14 mouse cellular contexts compared by ENCODE assay signal in genomic region chr2:14589541-14589940, GRCm38 (mm10).
"Had no signal": no experiment of that assay in that cellular context is flagged by ENCODE, and none has a peak within 500 bp of the region (broad histone marks: within the 10 kb centered on the region; RNA-seq: fewer than 3 reads in every experiment).

No protein-coding gene starts in this region.

- H3K27me3 ChIP-seq: intestine, embryonic 15.5 days; kidney, embryonic 15.5 days; limb, embryonic 15.5 days; liver, embryonic 15.5 days; lung, embryonic 15.5 days; midbrain, embryonic 15.5 days; neural tube, embryonic 13.5 days had no signal

- H3K9ac ChIP-seq: intestine, embryonic 15.5 days; kidney, embryonic 15.5 days; limb, embryonic 15.5 days; liver, embryonic 15.5 days; lung, embryonic 15.5 days; midbrain, embryonic 15.5 days; neural tube, embryonic 13.5 days had no signal

- DNase-seq: kidney, adult 18-20 months; kidney, postnatal 14 days; layer of hippocampus, postnatal 36 days; right cerebral cortex, adult 18-20 months; right cerebral cortex, postnatal 25 days; thymus, postnatal 4 days had no signal

- H3K4me2 ChIP-seq: intestine, embryonic 15.5 days; kidney, embryonic 15.5 days; limb, embryonic 15.5 days; liver, embryonic 15.5 days; lung, embryonic 15.5 days; midbrain, embryonic 15.5 days; neural tube, embryonic 13.5 days had no signal

- H3K9me3 ChIP-seq: intestine, embryonic 15.5 days; kidney, embryonic 15.5 days; limb, embryonic 15.5 days; liver, embryonic 15.5 days; lung, embryonic 15.5 days; midbrain, embryonic 10.5 days; midbrain, embryonic 15.5 days; neural tube, embryonic 13.5 days had no signal

- H3K4me1 ChIP-seq: intestine, embryonic 15.5 days; kidney, embryonic 15.5 days; limb, embryonic 15.5 days; liver, embryonic 15.5 days; lung, embryonic 15.5 days; midbrain, embryonic 10.5 days; midbrain, embryonic 15.5 days; neural tube, embryonic 13.5 days had no signal

- ATAC-seq: intestine, embryonic 15.5 days; midbrain, embryonic 15.5 days had no signal

- H3K4me3 ChIP-seq: intestine, embryonic 15.5 days; kidney, embryonic 15.5 days; limb, embryonic 15.5 days; liver, embryonic 15.5 days; lung, embryonic 15.5 days; midbrain, embryonic 10.5 days; midbrain, embryonic 15.5 days; neural tube, embryonic 13.5 days had no signal

- H3K36me3 ChIP-seq: intestine, embryonic 15.5 days; kidney, embryonic 15.5 days; limb, embryonic 15.5 days; liver, embryonic 15.5 days; lung, embryonic 15.5 days; midbrain, embryonic 10.5 days; midbrain, embryonic 15.5 days; neural tube, embryonic 13.5 days had no signal

- H3K27ac ChIP-seq: intestine, embryonic 15.5 days; kidney, embryonic 15.5 days; limb, embryonic 15.5 days; liver, embryonic 15.5 days; lung, embryonic 15.5 days; midbrain, embryonic 10.5 days; midbrain, embryonic 15.5 days; neural tube, embryonic 13.5 days had no signal
